27 mouse cellular contexts compared by ENCODE assay signal in genomic region chr3:137029546-137029945, GRCm38 (mm10).
"Had no signal": no experiment of that assay in that cellular context is flagged by ENCODE, and none has a peak within 500 bp of the region (broad histone marks: within the 10 kb centered on the region; RNA-seq: fewer than 3 reads in every experiment).

No protein-coding gene starts in this region.

- H3K9ac ChIP-seq: heart, embryonic 13.5 days; heart, embryonic 15.5 days; hindbrain, embryonic 13.5 days; hindbrain, embryonic 15.5 days; kidney, embryonic 15.5 days; limb, embryonic 12.5 days; liver, embryonic 13.5 days; liver, embryonic 15.5 days had no signal

- H3K36me3 ChIP-seq: heart, embryonic 13.5 days; heart, embryonic 15.5 days; hindbrain, embryonic 13.5 days; hindbrain, embryonic 15.5 days; kidney, embryonic 15.5 days; limb, embryonic 12.5 days; liver, embryonic 13.5 days; liver, embryonic 15.5 days had no signal

- H3K27ac ChIP-seq: heart, adult 2 months; heart, embryonic 13.5 days; heart, embryonic 15.5 days; hindbrain, embryonic 13.5 days; hindbrain, embryonic 15.5 days; hindbrain, postnatal 0 days; kidney, embryonic 15.5 days; kidney, postnatal 0 days; limb, embryonic 12.5 days; liver, embryonic 13.5 days; liver, embryonic 15.5 days had no signal

- H3K4me2 ChIP-seq: heart, embryonic 11.5 days; heart, embryonic 13.5 days; heart, embryonic 15.5 days; hindbrain, embryonic 13.5 days; hindbrain, embryonic 15.5 days; kidney, embryonic 15.5 days; limb, embryonic 12.5 days; liver, embryonic 11.5 days; liver, embryonic 13.5 days; liver, embryonic 15.5 days had no signal

- DNase-seq: gastrocnemius, postnatal 10 days; gastrocnemius, postnatal 25 days; heart, adult 2 months; heart, postnatal 14 days; heart, postnatal 36 days; kidney, adult 11 months; kidney, adult 2 months; kidney, adult 9 months; kidney, postnatal 14 days; kidney, postnatal 36 days; layer of hippocampus, adult 9-11 months; layer of hippocampus, postnatal 36 days; left cerebral cortex, postnatal 4 days; liver; liver, embryonic 13.5 days had no signal

- H3K4me3 ChIP-seq: heart, adult 2 months; heart, embryonic 13.5 days; heart, embryonic 15.5 days; hindbrain, embryonic 13.5 days; hindbrain, embryonic 15.5 days; kidney, embryonic 15.5 days; limb, embryonic 12.5 days; liver, embryonic 13.5 days; liver, embryonic 15.5 days had no signal

- ATAC-seq: hindbrain, postnatal 0 days; intestine, embryonic 16.5 days had no signal

- H3K9me3 ChIP-seq: heart, embryonic 13.5 days; heart, embryonic 15.5 days; hindbrain, embryonic 13.5 days; kidney, embryonic 15.5 days; limb, embryonic 12.5 days; liver, embryonic 13.5 days; liver, embryonic 15.5 days had no signal

- H3K27me3 ChIP-seq: heart, embryonic 13.5 days; heart, embryonic 15.5 days; hindbrain, embryonic 13.5 days; hindbrain, embryonic 15.5 days; kidney, embryonic 15.5 days; limb, embryonic 12.5 days; liver, embryonic 13.5 days; liver, embryonic 15.5 days had no signal

- H3K4me1 ChIP-seq: heart, embryonic 13.5 days; heart, embryonic 15.5 days; hindbrain, embryonic 13.5 days; hindbrain, embryonic 15.5 days; kidney, embryonic 15.5 days; limb, embryonic 12.5 days; liver, embryonic 13.5 days; liver, embryonic 15.5 days had no signal
